Mouse (Mus musculus) ES-Bruce4 (cell line): ENCODE measurements around the gene Supt4a.

Experiments
- CTCF ChIP-seq: IDR thresholded peaks from one replicate; pipeline ENCODE4 v1.8.1; 2011; ENCODE audit warnings: low read depth, low read length
- EP300 ChIP-seq: IDR thresholded peaks from 2 replicates; pipeline ENCODE4 v1.6.1; 2011; ENCODE audit warnings: low read depth, low read length; ENCODE audit not compliant: insufficient read depth
- POLR2A ChIP-seq: IDR thresholded peaks from one replicate; pipeline ENCODE4 v1.8.1; 2011; ENCODE audit warnings: low read length; ENCODE audit not compliant: insufficient read depth

- TF ChIP-seq POLR2A (no peak), CTCF (no peak), EP300 (no peak)
Observed at GRCm38 (mm10) chr11:87778100-87778765, 40.9 kb downstream of the Supt4a start.
